Mouse (Mus musculus) lung, postnatal 0 days (tissue): Measurements from ENCODE around the gene Cbx8.

Experiments used
- CTCF ChIP-seq: IDR thresholded peaks from 2 replicates; pipeline ENCODE4 v1.5.1; 2016; ENCODE audit warnings: antibody characterized with exemption, mild to moderate bottlenecking
- EP300 ChIP-seq: IDR thresholded peaks from 2 replicates; pipeline ENCODE4 v1.6.1; 2016; ENCODE audit warnings: antibody characterized with exemption, mild to moderate bottlenecking, control low read depth

- no peak for TF ChIP-seq CTCF
- no peak for TF ChIP-seq EP300
These were observed 39.2 kb downstream of the Cbx8 start for GRCm38 (mm10) chr11:119001493-119002128.
